Mouse (Mus musculus) liver, embryonic 14.5 days (tissue): ENCODE results near the gene Lgr6.

Experiments used
- CTCF ChIP-seq: IDR thresholded peaks from 2 replicates; pipeline ENCODE4 v1.5.1; 2016; ENCODE audit warnings: antibody characterized with exemption, low read depth, control low read depth
- EP300 ChIP-seq: IDR thresholded peaks from 2 replicates; pipeline ENCODE4 v1.6.1; 2016; ENCODE audit warnings: antibody characterized with exemption, low read depth

DNA sequence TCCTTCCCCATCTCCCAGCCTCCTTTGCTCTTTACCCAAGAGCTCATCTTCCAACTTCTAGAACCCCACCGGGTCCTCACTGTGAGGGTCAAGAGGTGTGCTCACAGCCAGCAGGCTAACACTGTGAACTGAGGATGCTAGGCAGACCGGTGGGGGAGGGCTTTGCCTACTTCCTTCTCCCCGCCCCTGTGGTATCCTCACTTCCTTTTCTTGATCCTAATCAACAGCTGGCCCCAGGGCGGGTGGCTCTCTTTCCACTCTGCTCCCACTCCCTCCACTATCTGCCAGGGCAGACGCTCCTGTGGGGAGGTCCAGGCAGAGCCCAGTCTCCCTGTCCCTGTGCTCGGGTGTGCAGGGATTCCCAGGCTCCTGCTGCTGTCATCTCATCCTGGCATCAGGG lies 26.0 kb upstream of the Lgr6 start:
- TF ChIP-seq CTCF (no peak), EP300 (no peak)
